Mouse (Mus musculus) frontal cortex, adult 2 months (tissue): ENCODE results near the gene Trir. TPM values are rescaled to one million over a fixed set of nuclear protein-coding genes. Genes with fewer than 3 reads are reported as not detected.

Source experiments
- DNase-seq, 2 experiments: peaks; one replicate each; pipeline ENCODE4 v3.0.0; 2022; ENCODE audit warnings: low spot score in 1 of 2; ENCODE audit errors: extremely low spot score in 1 of 2
- polyA plus RNA-seq: library from polyadenylated mRNA; depleted of rRNA; stranded (reverse); fragments of >200 nt; gene quantifications from 2 replicates; pipeline ENCODE4 v1.2.3, GENCODE M21; 2012; rRNA removed

The Trir gene
- polyA plus RNA-seq, 1 experiment: 150 TPM

DNA sequence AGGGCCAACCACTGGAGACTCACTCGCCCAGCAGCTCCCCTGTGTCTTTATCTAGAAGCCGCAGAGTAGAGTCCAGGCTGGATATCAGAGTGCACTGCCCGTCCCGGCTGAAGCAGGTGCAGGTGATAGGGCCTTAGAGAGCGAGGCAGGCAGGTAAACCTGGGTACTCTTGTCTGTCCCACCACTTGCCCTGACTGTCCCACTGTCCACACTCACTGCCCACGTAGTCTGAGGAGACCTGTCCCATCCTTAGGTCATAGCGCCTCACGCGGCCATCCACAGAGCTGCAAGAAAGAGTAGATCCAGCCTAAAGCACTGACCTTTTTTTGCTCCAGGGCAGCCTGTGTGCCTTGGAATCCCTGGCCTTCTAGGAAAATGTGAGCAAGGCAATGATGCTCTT is 49.4 kb downstream of the Trir start:
- no peak for DNase-seq

GRCm38 (mm10) chr8:85076993-85077392 is 50.4 kb downstream of the Trir start:
- DNase-seq: peak; percentile 75 to 88

Other genes starting within 250 kb of the Trir start
- gene Nfix, start 226.5 kb upstream of the Trir start, polyA plus RNA-seq: 51.3 and 61.3 TPM in 2 replicates
- gene Dand5, start 204.0 kb upstream of the Trir start, polyA plus RNA-seq: 14.6 and 15.5 TPM in 2 replicates
- 28.0 and 30.9 TPM in 2 replicates for gene Gadd45gip1, start 195.3 kb upstream of the Trir start, polyA plus RNA-seq
- 75.2 and 80.5 TPM in 2 replicates for gene Rad23a, start 186.2 kb upstream of the Trir start, polyA plus RNA-seq
- gene Calr, start 179.9 kb upstream of the Trir start, polyA plus RNA-seq: 561 and 590 TPM in 2 replicates
- 59.6 and 59.7 TPM in 2 replicates for gene Farsa, start 169.8 kb upstream of the Trir start, polyA plus RNA-seq
- gene Syce2, start 154.7 kb upstream of the Trir start, polyA plus RNA-seq: 4.2 and 5.2 TPM in 2 replicates
- 55.1 and 71.5 TPM in 2 replicates for gene Gcdh, start 132.9 kb upstream of the Trir start, polyA plus RNA-seq
- gene Klf1, start 124.9 kb upstream of the Trir start, polyA plus RNA-seq: 0.17 and 0.38 TPM in 2 replicates
- 5.7 and 6.5 TPM in 2 replicates for gene Dnase2a, start 118.3 kb upstream of the Trir start, polyA plus RNA-seq
- 69.0 and 76.3 TPM in 2 replicates for gene Mast1, start 89.5 kb upstream of the Trir start, polyA plus RNA-seq
- 7.6 and 7.9 TPM in 2 replicates for gene Rtbdn, start 79.8 kb upstream of the Trir start, polyA plus RNA-seq
- not detected in 2 replicates for gene Gm49661, start 57.4 kb upstream of the Trir start, polyA plus RNA-seq
- 318 and 332 TPM in 2 replicates for gene Prdx2, start 57.2 kb upstream of the Trir start, polyA plus RNA-seq
- 37.5 and 39.7 TPM in 2 replicates for gene Rnaseh2a, start 57.1 kb upstream of the Trir start, polyA plus RNA-seq
- gene Junb, start 48.1 kb upstream of the Trir start, polyA plus RNA-seq: 52.0 and 106 TPM in 2 replicates
- gene Hook2, start 36.2 kb upstream of the Trir start, polyA plus RNA-seq: 20.7 and 26.0 TPM in 2 replicates
- 0.10 TPM in 1 of 2 replicates, not detected in the other for gene Best2, start 12.3 kb upstream of the Trir start, polyA plus RNA-seq
- 238 and 271 TPM in 2 replicates for gene Asna1, start 1.5 kb upstream of the Trir start, polyA plus RNA-seq
- gene Tnpo2, start 10.1 kb downstream of the Trir start, polyA plus RNA-seq: 96.1 and 109 TPM in 2 replicates
- gene Fbxw9, start 33.2 kb downstream of the Trir start, polyA plus RNA-seq: 42.4 and 46.3 TPM in 2 replicates
- 0.74 TPM in 1 of 2 replicates, not detected in the other for gene Gm5741, start 41.2 kb downstream of the Trir start, polyA plus RNA-seq
- 66.6 and 68.7 TPM in 2 replicates for gene Dhps, start 44.9 kb downstream of the Trir start, polyA plus RNA-seq
- gene Wdr83os, start 53.9 kb downstream of the Trir start, polyA plus RNA-seq: 110 and 122 TPM in 2 replicates
- gene Wdr83, start 54.5 kb downstream of the Trir start, polyA plus RNA-seq: 57.8 and 58.2 TPM in 2 replicates
- 40.2 and 46.9 TPM in 2 replicates for gene Man2b1, start 56.4 kb downstream of the Trir start, polyA plus RNA-seq
- 3.2 and 4.0 TPM in 2 replicates for gene Zfp791, start 96.3 kb downstream of the Trir start, polyA plus RNA-seq
- not detected in 2 replicates for gene Cks1brt, start 125.1 kb downstream of the Trir start, polyA plus RNA-seq
- not detected in 2 replicates for gene Olfr371, start 199.2 kb downstream of the Trir start, polyA plus RNA-seq